Mouse (Mus musculus) liver, embryonic 14.5 days (tissue): ENCODE measurements at regions not wholly inside any gene's neighbourhood (a gene's known extent, or its start where the extent isn't known, plus 50 kb on each side); places are given as distances from the start of the nearest gene placed in this dataset.

Experiments
- CTCF ChIP-seq: IDR thresholded peaks from 2 replicates; pipeline ENCODE4 v1.5.1; 2016; ENCODE audit warnings: antibody characterized with exemption, low read depth, control low read depth
- EP300 ChIP-seq: IDR thresholded peaks from 2 replicates; pipeline ENCODE4 v1.6.1; 2016; ENCODE audit warnings: antibody characterized with exemption, low read depth

DNA sequence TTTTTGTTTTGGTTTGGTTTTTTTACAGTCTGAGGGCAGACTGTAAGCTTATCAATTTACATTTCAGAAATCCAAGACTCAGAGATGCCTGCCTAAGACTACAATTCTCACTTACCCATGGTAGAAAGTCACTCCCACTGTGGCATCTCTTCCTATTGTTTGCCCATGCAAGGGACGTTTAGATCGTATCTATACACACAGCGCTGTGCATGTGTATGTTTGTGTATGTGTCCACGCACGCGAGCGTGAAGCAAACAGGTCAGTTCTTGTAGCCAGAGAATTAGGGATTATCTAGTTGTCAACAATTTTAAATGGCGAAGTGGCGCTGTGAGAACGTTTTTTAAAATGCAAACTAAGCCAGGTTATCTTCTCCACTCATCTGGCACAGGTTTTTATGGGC is 223.6 kb upstream of the Ankrd55 start:
- no peak for TF ChIP-seq CTCF
- TF ChIP-seq EP300 = no peak
